Mouse (Mus musculus) heart, embryonic 13.5 days (tissue): Measurements from ENCODE around the gene Psmb4. TPM values are rescaled to one million over a fixed set of nuclear protein-coding genes. Genes with fewer than 3 reads are reported as not detected.
A peak's percentile ranks its signal among the peaks of the same experiment; 100 is the strongest.

Source experiments
- ATAC-seq: fragments of 200-750 bp; cut with Nextera tagmentation; 2 replicates; pipeline ENCODE4 v1.8.0; 2017; ENCODE audit warnings: moderate TSS enrichment; ENCODE audit not compliant: insufficient number of reproducible peaks, low FRiP score, low TSS enrichment; ENCODE audit errors: extremely low read depth
- H3K27ac ChIP-seq: fragments of 300-500 bp; sonication (generic); replicated peaks from 2 replicates; pipeline ENCODE4 v1.5.1; 2015; ENCODE audit warnings: moderate library complexity, mild to moderate bottlenecking, inconsistent platforms
- H3K27me3 ChIP-seq: fragments of 300-500 bp; sonication (generic); replicated peaks from 2 replicates; pipeline ENCODE4 v1.6.1; 2015; ENCODE audit warnings: mild to moderate bottlenecking, inconsistent platforms
- H3K36me3 ChIP-seq: fragments of 300-500 bp; sonication (generic); 2 replicates; pipeline ENCODE4 v1.6.1; 2015; ENCODE audit warnings: mild to moderate bottlenecking, inconsistent platforms
- H3K4me1 ChIP-seq: fragments of 300-500 bp; sonication (generic); 2 replicates; pipeline ENCODE4 v1.6.1; 2015; ENCODE audit warnings: inconsistent platforms
- H3K4me2 ChIP-seq: fragments of 300-500 bp; sonication (generic); 2 replicates; pipeline ENCODE4 v1.6.1; 2015; ENCODE audit warnings: inconsistent platforms, mild to moderate bottlenecking, moderate library complexity
- H3K4me3 ChIP-seq: fragments of 300-500 bp; sonication (generic); 2 replicates; pipeline ENCODE4 v1.5.1; 2015; ENCODE audit warnings: moderate library complexity, mild to moderate bottlenecking, inconsistent platforms
- H3K9ac ChIP-seq: fragments of 300-500 bp; sonication (generic); 2 replicates; pipeline ENCODE4 v1.6.1; 2015; ENCODE audit warnings: inconsistent platforms, mild to moderate bottlenecking, moderate library complexity
- H3K9me3 ChIP-seq: fragments of 300-500 bp; sonication (generic); 2 replicates; pipeline ENCODE4 v1.6.1; 2016; ENCODE audit warnings: inconsistent platforms
- whole genome bisulfite sequencing: fragments of 180-500 bp; shearing (Covaris S2); methylation state at CpG from one replicate; pipeline ENCODE4 v1.1.7; 2015; ENCODE audit warnings: mixed read lengths; 5-methylcytosine and 5-hydroxymethylcytosine counted together
- polyA plus RNA-seq: library from polyadenylated mRNA; unstranded; fragments of >200 nt; fragmentation: Nextera tagmentation; extraction: Ambion mirVana; gene quantifications from 2 replicates; pipeline ENCODE4 v1.2.1, GENCODE M21; 2015

The Psmb4 gene
- polyA plus RNA-seq, 1 experiment from 2014 or later = 242 TPM

- peak overlapping the region; percentile 81 for H3K4me3 ChIP-seq
- H3K27me3 ChIP-seq = no peaks in the 10 kb centered on the region
- peaks cover 28% of the 10 kb centered on the region for H3K4me1 ChIP-seq
- H3K36me3 ChIP-seq = no peaks in the 10 kb centered on the region
- WGBS = 66% methylated on average over 5 of the region's 5 CpGs
- H3K9ac ChIP-seq = peak overlapping the region; percentile 93
- H3K4me2 ChIP-seq = peak overlapping the region; percentile 77
- no peaks in the 10 kb centered on the region for H3K9me3 ChIP-seq
- H3K27ac ChIP-seq = peak overlapping the region; percentile 98
- no peak for ATAC-seq
These were observed 47.7 kb downstream of the Psmb4 start for GRCm38 (mm10) chr3:94839101-94839500.

GRCm38 (mm10) chr3:94838631-94839030, 48.1 kb downstream of the Psmb4 start:
- H3K27ac ChIP-seq = peak overlapping the region; percentile 98
- H3K4me3 ChIP-seq = peak overlapping the region; percentile 81
- H3K36me3 ChIP-seq = no peaks in the 10 kb centered on the region
- H3K9me3 ChIP-seq = no peaks in the 10 kb centered on the region
- 20% methylated on average over 9 of the region's 9 CpGs for WGBS
- no peak for ATAC-seq
- H3K4me2 ChIP-seq = peak overlapping the region; percentile 77
- H3K4me1 ChIP-seq = peaks cover 28% of the 10 kb centered on the region
- H3K9ac ChIP-seq = peak overlapping the region; percentile 93
- H3K27me3 ChIP-seq = no peaks in the 10 kb centered on the region

- Histone ChIP-seq H3K27ac (peak overlapping the region; percentile 98), H3K9ac (peak overlapping the region; percentile 93), H3K4me3 (peak overlapping the region; percentile 81), H3K36me3 (no peaks in the 10 kb centered on the region), H3K4me2 (peak overlapping the region; percentile 77), H3K27me3 (no peaks in the 10 kb centered on the region), H3K4me1 (peaks cover 28% of the 10 kb centered on the region), H3K9me3 (no peaks in the 10 kb centered on the region)
- under 1% methylated on average over 19 of the region's 62 CpGs for WGBS
- peak; percentile 71 for ATAC-seq
These were observed 48.7 kb downstream of the Psmb4 start for GRCm38 (mm10) chr3:94837959-94838496.

- WGBS = 1% methylated on average over 53 of the region's 57 CpGs
- no peaks in the 10 kb centered on the region for H3K9me3 ChIP-seq
- H3K4me2 ChIP-seq = peak within 1 kb of the TSS; percentile 77
- peaks cover 26% of the 10 kb centered on the region for H3K4me1 ChIP-seq
- ATAC-seq = peak; percentile 83
- peak within 1 kb of the TSS; percentile 98 for H3K27ac ChIP-seq
- no peaks in the 10 kb centered on the region for H3K36me3 ChIP-seq
- peak within 1 kb of the TSS; percentile 81 for H3K4me3 ChIP-seq
- H3K9ac ChIP-seq = peak within 1 kb of the TSS; percentile 93
- H3K27me3 ChIP-seq = no peaks in the 10 kb centered on the region
These were observed 49.4 kb downstream of the Psmb4 start, which contains the start of gene Pogz for GRCm38 (mm10) chr3:94837183-94837890. Gene Pogz (plus strand): TSS chr3:94837567.

- 60% methylated on average over 3 of the region's 3 CpGs for WGBS
- no peak overlapping the region for H3K9ac ChIP-seq
- no peak for ATAC-seq
These were observed 51.4 kb downstream of the Psmb4 start for GRCm38 (mm10) chr3:94835396-94835795.

More at GRCm38 (mm10) chr3:94835396-94835795, 51.4 kb downstream of the Psmb4 start:
- Histone ChIP-seq H3K4me1 (peaks cover 25% of the 10 kb centered on the region), H3K9me3 (no peaks in the 10 kb centered on the region), H3K27ac (no peak overlapping the region), H3K27me3 (no peaks in the 10 kb centered on the region), H3K4me3 (no peak overlapping the region), H3K36me3 (no peaks in the 10 kb centered on the region), H3K4me2 (no peak overlapping the region)

Other genes starting within 250 kb of the Psmb4 start
- not detected in 2 replicates for gene Gm10972, start 243.8 kb downstream of the Psmb4 start, polyA plus RNA-seq
- 5.9 and 6.4 TPM in 2 replicates for gene Tuft1, start 228.1 kb downstream of the Psmb4 start, polyA plus RNA-seq
- gene Selenbp2, start 193.4 kb downstream of the Psmb4 start, polyA plus RNA-seq = 1.3 and 1.7 TPM in 2 replicates
- 2.2 and 2.3 TPM in 2 replicates for gene Cgn, start 100.5 kb downstream of the Psmb4 start, polyA plus RNA-seq
- gene Pogz, start 49.4 kb downstream of the Psmb4 start, polyA plus RNA-seq = 9.3 and 10.1 TPM in 2 replicates
- gene Selenbp1, start 46.1 kb upstream of the Psmb4 start, polyA plus RNA-seq = 50.9 and 63.2 TPM in 2 replicates
- 5.4 and 6.3 TPM in 2 replicates for gene Rfx5, start 67.1 kb upstream of the Psmb4 start, polyA plus RNA-seq
- 14.0 and 17.6 TPM in 2 replicates for gene Pi4kb, start 87.8 kb upstream of the Psmb4 start, polyA plus RNA-seq
- 14.3 and 17.4 TPM in 2 replicates for gene Zfp687, start 128.5 kb upstream of the Psmb4 start, polyA plus RNA-seq
- 198 and 214 TPM in 2 replicates for gene Psmd4, start 155.7 kb upstream of the Psmb4 start, polyA plus RNA-seq
- 16.4 and 17.5 TPM in 2 replicates for gene Pip5k1a, start 220.0 kb upstream of the Psmb4 start, polyA plus RNA-seq
- gene Vps72, start 224.1 kb upstream of the Psmb4 start, polyA plus RNA-seq = 98.9 and 100.0 TPM in 2 replicates
- gene Tmod4, start 237.5 kb upstream of the Psmb4 start, polyA plus RNA-seq = 0.82 and 1.4 TPM in 2 replicates
- 51.7 and 54.2 TPM in 2 replicates for gene Scnm1, start 247.1 kb upstream of the Psmb4 start, polyA plus RNA-seq
- gene Lysmd1, start 247.1 kb upstream of the Psmb4 start, polyA plus RNA-seq = 8.8 and 9.8 TPM in 2 replicates